Mouse (Mus musculus) limb, embryonic 11.5 days (tissue): ENCODE measurements at regions not wholly inside any gene's neighbourhood (a gene's known extent, or its start where the extent isn't known, plus 50 kb on each side); places are given as distances from the start of the nearest gene placed in this dataset.
A peak's percentile ranks its signal among the peaks of the same experiment; 100 is the strongest.

Experiments
- ATAC-seq: fragments of 200-750 bp; cut with Nextera tagmentation; 2 replicates; pipeline ENCODE4 v1.8.0; 2017; ENCODE audit warnings: low read depth; ENCODE audit not compliant: insufficient number of reproducible peaks, low FRiP score, low TSS enrichment
- DNase-seq: peaks from one replicate; pipeline ENCODE4 v3.0.0-alpha.2; 2015; ENCODE audit warnings: low spot score
- H3K27ac ChIP-seq: fragments of 300-500 bp; sonication (generic); replicated peaks from 2 replicates; pipeline ENCODE4 v1.5.1; 2014; ENCODE audit warnings: low read depth, mild to moderate bottlenecking, low read length
- H3K27me3 ChIP-seq: fragments of 300-500 bp; sonication (generic); 2 replicates; pipeline ENCODE4 v1.6.1; 2014; ENCODE audit warnings: mild to moderate bottlenecking, low read length, mixed read lengths; ENCODE audit not compliant: control insufficient read depth, insufficient read depth
- H3K36me3 ChIP-seq: fragments of 300-500 bp; sonication (generic); 2 replicates; pipeline ENCODE4 v1.6.1; 2014; ENCODE audit warnings: mild to moderate bottlenecking, low read length, moderate library complexity, mixed read lengths; ENCODE audit not compliant: control insufficient read depth, insufficient read depth
- H3K4me1 ChIP-seq: fragments of 300-500 bp; sonication (generic); 2 replicates; pipeline ENCODE4 v1.6.1; 2014; ENCODE audit warnings: low read length, mixed read lengths; ENCODE audit not compliant: control insufficient read depth, insufficient read depth
- H3K4me2 ChIP-seq: fragments of 300-500 bp; sonication (generic); 2 replicates; pipeline ENCODE4 v1.6.1; 2014; ENCODE audit warnings: low read depth, mild to moderate bottlenecking, moderate library complexity; ENCODE audit not compliant: severe bottlenecking
- H3K4me3 ChIP-seq: fragments of 300-500 bp; sonication (generic); 2 replicates; pipeline ENCODE4 v1.5.1; 2014; ENCODE audit warnings: low read depth, low read length
- H3K9ac ChIP-seq: fragments of 300-500 bp; sonication (generic); 2 replicates; pipeline ENCODE4 v1.6.1; 2014; ENCODE audit warnings: mild to moderate bottlenecking, low read length
- H3K9me3 ChIP-seq: fragments of 300-500 bp; sonication (generic); 2 replicates; pipeline ENCODE4 v1.6.1; 2016; ENCODE audit warnings: low read length; ENCODE audit not compliant: control insufficient read depth
- WGBS: fragments of 180-500 bp; shearing (Covaris S2); extraction: QIAGEN DNeasy Blood & Tissue Kit; methylation state at CpG from one replicate; pipeline ENCODE4 v1.1.7; 2014; 5-methylcytosine and 5-hydroxymethylcytosine counted together

- H3K9me3 ChIP-seq, result no peaks in the 10 kb centered on the region
- H3K4me3 ChIP-seq, result no peak overlapping the region
- ATAC-seq, result no peak
- H3K9ac ChIP-seq, result no peak overlapping the region
- no peaks in the 10 kb centered on the region for H3K36me3 ChIP-seq
- no peaks in the 10 kb centered on the region for H3K27me3 ChIP-seq
- no peaks in the 10 kb centered on the region for H3K4me1 ChIP-seq
- no peak overlapping the region for H3K27ac ChIP-seq
- 78% methylated on average over 8 of the region's 8 CpGs for WGBS
- no peak for DNase-seq
- no peak overlapping the region for H3K4me2 ChIP-seq
Observed at GRCm38 (mm10) chr10:67819534-67819933, 92.9 kb downstream of the Zfp365 start.

GRCm38 (mm10) chr10:67813901-67814300 is 98.6 kb downstream of the Zfp365 start:
- no peak for DNase-seq
- Histone ChIP-seq H3K36me3 (no peaks in the 10 kb centered on the region), H3K9me3 (no peaks in the 10 kb centered on the region), H3K4me3 (no peak overlapping the region), H3K4me2 (no peak overlapping the region), H3K27ac (no peak overlapping the region), H3K27me3 (no peaks in the 10 kb centered on the region), H3K9ac (no peak overlapping the region), H3K4me1 (no peaks in the 10 kb centered on the region)
- no peak for ATAC-seq
- 78% methylated on average over 4 of the region's 4 CpGs for WGBS

GRCm38 (mm10) chr10:67805131-67805530 is 107.3 kb downstream of the Zfp365 start:
- Histone ChIP-seq H3K27me3 (no peaks in the 10 kb centered on the region), H3K9me3 (no peaks in the 10 kb centered on the region), H3K4me1 (no peaks in the 10 kb centered on the region), H3K36me3 (no peaks in the 10 kb centered on the region), H3K9ac (no peak overlapping the region), H3K27ac (no peak overlapping the region), H3K4me3 (no peak overlapping the region), H3K4me2 (no peak overlapping the region)
- peak; percentile 25 for DNase-seq
- WGBS, result 39% methylated on average over 4 of the region's 4 CpGs
- no peak for ATAC-seq

- H3K9ac ChIP-seq, result no peak overlapping the region
- no peak overlapping the region for H3K4me2 ChIP-seq
- 46% methylated on average over 12 of the region's 12 CpGs for WGBS
- DNase-seq (no peak), ATAC-seq (no peak)
- H3K4me1 ChIP-seq, result no peaks in the 10 kb centered on the region
- H3K36me3 ChIP-seq, result no peaks in the 10 kb centered on the region
- H3K27ac ChIP-seq, result no peak overlapping the region
- H3K9me3 ChIP-seq, result no peaks in the 10 kb centered on the region
- no peaks in the 10 kb centered on the region for H3K27me3 ChIP-seq
- no peak overlapping the region for H3K4me3 ChIP-seq
Observed at GRCm38 (mm10) chr10:67804637-67805036, 107.8 kb downstream of the Zfp365 start.

GRCm38 (mm10) chr10:67802156-67802555 is 110.3 kb downstream of the Zfp365 start:
- no peak overlapping the region for H3K4me2 ChIP-seq
- H3K9ac ChIP-seq, result no peak overlapping the region
- WGBS, result 90% methylated on average over 8 of the region's 8 CpGs
- H3K36me3 ChIP-seq, result no peaks in the 10 kb centered on the region
- no peak overlapping the region for H3K27ac ChIP-seq
- DNase-seq, result no peak
- no peaks in the 10 kb centered on the region for H3K27me3 ChIP-seq
- no peak for ATAC-seq
- no peaks in the 10 kb centered on the region for H3K9me3 ChIP-seq
- H3K4me3 ChIP-seq, result no peak overlapping the region
- H3K4me1 ChIP-seq, result no peaks in the 10 kb centered on the region

GRCm38 (mm10) chr10:67801619-67802018 is 110.8 kb downstream of the Zfp365 start:
- ATAC-seq, result no peak
- no peak for DNase-seq
- Histone ChIP-seq H3K27me3 (no peaks in the 10 kb centered on the region), H3K9me3 (no peaks in the 10 kb centered on the region), H3K27ac (no peak overlapping the region), H3K36me3 (no peaks in the 10 kb centered on the region), H3K9ac (no peak overlapping the region), H3K4me3 (no peak overlapping the region), H3K4me1 (no peaks in the 10 kb centered on the region), H3K4me2 (no peak overlapping the region)
- 89% methylated on average over 1 of the region's 1 CpGs for WGBS

- no peaks in the 10 kb centered on the region for H3K4me1 ChIP-seq
- WGBS, result 91% methylated on average over 10 of the region's 10 CpGs
- no peak overlapping the region for H3K27ac ChIP-seq
- no peak overlapping the region for H3K4me2 ChIP-seq
- no peak for ATAC-seq
- H3K9me3 ChIP-seq, result no peaks in the 10 kb centered on the region
- H3K4me3 ChIP-seq, result no peak overlapping the region
- no peak overlapping the region for H3K9ac ChIP-seq
- no peaks in the 10 kb centered on the region for H3K27me3 ChIP-seq
- DNase-seq, result no peak
- no peaks in the 10 kb centered on the region for H3K36me3 ChIP-seq
Observed at GRCm38 (mm10) chr10:67798991-67799390, 113.5 kb downstream of the Zfp365 start.

- Histone ChIP-seq H3K27me3 (no peaks in the 10 kb centered on the region), H3K4me1 (no peaks in the 10 kb centered on the region), H3K9ac (no peak overlapping the region), H3K4me3 (no peak overlapping the region), H3K36me3 (no peaks in the 10 kb centered on the region), H3K4me2 (no peak overlapping the region), H3K9me3 (no peaks in the 10 kb centered on the region), H3K27ac (no peak overlapping the region)
- no peak for DNase-seq
- WGBS, result 89% methylated on average over 3 of the region's 3 CpGs
- no peak for ATAC-seq
Observed at GRCm38 (mm10) chr10:67793206-67793605, 119.3 kb downstream of the Zfp365 start.

- H3K9ac ChIP-seq, result no peak overlapping the region
- no peak for DNase-seq
- no peak overlapping the region for H3K4me2 ChIP-seq
- H3K9me3 ChIP-seq, result no peaks in the 10 kb centered on the region
- H3K4me1 ChIP-seq, result no peaks in the 10 kb centered on the region
- ATAC-seq, result no peak
- H3K4me3 ChIP-seq, result no peak overlapping the region
- H3K27ac ChIP-seq, result no peak overlapping the region
- H3K36me3 ChIP-seq, result no peaks in the 10 kb centered on the region
- no peaks in the 10 kb centered on the region for H3K27me3 ChIP-seq
- WGBS, result 80% methylated on average over 12 of the region's 12 CpGs
Observed at GRCm38 (mm10) chr10:67789651-67790050, 122.8 kb downstream of the Zfp365 start.
